Mouse (Mus musculus): ENCODE results near the gene Asic3. TPM values are rescaled to one million over a fixed set of nuclear protein-coding genes. Genes with fewer than 3 reads are reported as not detected.

Gene Asic3
- total and polyA plus RNA-seq, 3 experiments, result 0.05 TPM; not detected in 2

- no peak for ATAC-seq (ENCODE audit: extremely low read depth, insufficient number of reproducible peaks, low FRiP score, poor library complexity, severe bottlenecking)
- Histone ChIP-seq H3K9me3 (replicated peaks) (no peaks in the 10 kb centered on the region), H3K36me3 (replicated peaks) (peaks cover 81% of the 10 kb centered on the region), H3K4me1 (ENCODE audit: insufficient read depth, low read depth, low read length) (peaks cover 45% of the 10 kb centered on the region), H3K27me3 (ENCODE audit: insufficient read depth, low read length) (no peaks in the 10 kb centered on the region), H3K4me3 (ENCODE audit: low read depth, low read length) (no peak overlapping the region)
- DNase-seq (ENCODE audit: low spot score), result no peak
- TF ChIP-seq GATA2 (IDR thresholded peaks at IDR 0.05; ENCODE audit: borderline replicate concordance, low read depth, low read length) (no peak), POLR2AphosphoS5 (IDR thresholded peaks at IDR 0.05; ENCODE audit: insufficient replicate concordance, low read depth, low read length) (no peak), CTCF (IDR thresholded peaks at IDR 0.05; ENCODE audit: low read depth, low read length) (no peak), GATA1 (IDR thresholded peaks at IDR 0.05; ENCODE audit: borderline replicate concordance, low read length) (no peak), TAL1 (conservative IDR thresholded peaks at IDR 0.05; ENCODE audit: low read depth, low read length) (no peak)
Observed at GRCm38 (mm10) chr5:24441187-24441586, 28.0 kb downstream of the Asic3 start.

- no peaks in the 10 kb centered on the region for H3K27me3 ChIP-seq (ENCODE audit: insufficient read depth, low read length)
- ATAC-seq (ENCODE audit: extremely low read depth, insufficient number of reproducible peaks, low FRiP score, poor library complexity, severe bottlenecking), result no peak
- peaks cover 53% of the 10 kb centered on the region for H3K4me1 ChIP-seq (ENCODE audit: insufficient read depth, low read depth, low read length)
- peaks cover 74% of the 10 kb centered on the region for H3K36me3 ChIP-seq (replicated peaks)
- no peak overlapping the region for H3K4me3 ChIP-seq (ENCODE audit: low read depth, low read length)
- DNase-seq (ENCODE audit: low spot score), result no peak
- no peaks in the 10 kb centered on the region for H3K9me3 ChIP-seq (replicated peaks)
- no peak for TF ChIP-seq GATA1 (IDR thresholded peaks at IDR 0.05; ENCODE audit: borderline replicate concordance, low read length)
- TF ChIP-seq POLR2AphosphoS5 (IDR thresholded peaks at IDR 0.05; ENCODE audit: insufficient replicate concordance, low read depth, low read length), result no peak
- TF ChIP-seq CTCF (IDR thresholded peaks at IDR 0.05; ENCODE audit: low read depth, low read length), result no peak
- TF ChIP-seq TAL1 (conservative IDR thresholded peaks at IDR 0.05; ENCODE audit: low read depth, low read length), result no peak
- TF ChIP-seq GATA2 (IDR thresholded peaks at IDR 0.05; ENCODE audit: borderline replicate concordance, low read depth, low read length), result no peak
Observed at GRCm38 (mm10) chr5:24442029-24442428, 28.8 kb downstream of the Asic3 start.

GRCm38 (mm10) chr5:24443204-24443603 lies 30.0 kb downstream of the Asic3 start:
- peaks cover 67% of the 10 kb centered on the region for H3K36me3 ChIP-seq (replicated peaks)
- H3K9me3 ChIP-seq (replicated peaks), result no peaks in the 10 kb centered on the region
- H3K27me3 ChIP-seq (ENCODE audit: insufficient read depth, low read length), result no peaks in the 10 kb centered on the region
- no peak for TF ChIP-seq GATA2 (IDR thresholded peaks at IDR 0.05; ENCODE audit: borderline replicate concordance, low read depth, low read length)
- TF ChIP-seq POLR2AphosphoS5 (IDR thresholded peaks at IDR 0.05; ENCODE audit: insufficient replicate concordance, low read depth, low read length), result no peak
- TF ChIP-seq TAL1 (conservative IDR thresholded peaks at IDR 0.05; ENCODE audit: low read depth, low read length), result no peak
- no peak for TF ChIP-seq CTCF (IDR thresholded peaks at IDR 0.05; ENCODE audit: low read depth, low read length)
- no peak for TF ChIP-seq GATA1 (IDR thresholded peaks at IDR 0.05; ENCODE audit: borderline replicate concordance, low read length)
- DNase-seq (ENCODE audit: low spot score) (no peak), ATAC-seq (ENCODE audit: extremely low read depth, insufficient number of reproducible peaks, low FRiP score, poor library complexity, severe bottlenecking) (no peak)
- H3K4me1 ChIP-seq (ENCODE audit: insufficient read depth, low read depth, low read length), result peaks cover 65% of the 10 kb centered on the region
- H3K4me3 ChIP-seq (ENCODE audit: low read depth, low read length), result no peak overlapping the region; the same call in 1 of the 2 replicates

GRCm38 (mm10) chr5:24443927-24444326 lies 30.7 kb downstream of the Asic3 start:
- H3K4me1 ChIP-seq (ENCODE audit: insufficient read depth, low read depth, low read length), result peaks cover 65% of the 10 kb centered on the region
- H3K36me3 ChIP-seq (replicated peaks), result peaks cover 60% of the 10 kb centered on the region
- TF ChIP-seq POLR2AphosphoS5 (IDR thresholded peaks at IDR 0.05; ENCODE audit: insufficient replicate concordance, low read depth, low read length) (no peak), TAL1 (conservative IDR thresholded peaks at IDR 0.05; ENCODE audit: low read depth, low read length) (no peak), CTCF (IDR thresholded peaks at IDR 0.05; ENCODE audit: low read depth, low read length) (no peak), GATA1 (IDR thresholded peaks at IDR 0.05; ENCODE audit: borderline replicate concordance, low read length) (no peak), GATA2 (IDR thresholded peaks at IDR 0.05; ENCODE audit: borderline replicate concordance, low read depth, low read length) (no peak)

GRCm38 (mm10) chr5:24444746-24445427 lies 31.7 kb downstream of the Asic3 start, which contains the start of gene Fastk:
Gene Fastk (minus strand): TSS chr5:24445287.
- Histone ChIP-seq H3K4me1 (ENCODE audit: insufficient read depth, low read depth, low read length) (peaks cover 61% of the 10 kb centered on the region), H3K9me3 (replicated peaks) (no peaks in the 10 kb centered on the region), H3K36me3 (replicated peaks) (peaks cover 50% of the 10 kb centered on the region), H3K4me3 (ENCODE audit: low read depth, low read length) (peak within 1 kb of the TSS; percentile 88), H3K27me3 (ENCODE audit: insufficient read depth, low read length) (no peaks in the 10 kb centered on the region)
- no peak for TF ChIP-seq GATA2 (IDR thresholded peaks at IDR 0.05; ENCODE audit: borderline replicate concordance, low read depth, low read length)
- no peak for TF ChIP-seq GATA1 (IDR thresholded peaks at IDR 0.05; ENCODE audit: borderline replicate concordance, low read length)
- TF ChIP-seq CTCF (IDR thresholded peaks at IDR 0.05; ENCODE audit: low read depth, low read length), result no peak
- TF ChIP-seq POLR2AphosphoS5 (IDR thresholded peaks at IDR 0.05; ENCODE audit: insufficient replicate concordance, low read depth, low read length), result no peak
- no peak for TF ChIP-seq TAL1 (conservative IDR thresholded peaks at IDR 0.05; ENCODE audit: low read depth, low read length)
- DNase-seq (ENCODE audit: low spot score) (peak; percentile 98), ATAC-seq (ENCODE audit: extremely low read depth, insufficient number of reproducible peaks, low FRiP score, poor library complexity, severe bottlenecking) (peak; percentile 62; the same call in 1 of the 2 replicates)

More at GRCm38 (mm10) chr5:24443927-24444326, 30.7 kb downstream of the Asic3 start:
- Histone ChIP-seq H3K9me3 (replicated peaks) (no peaks in the 10 kb centered on the region), H3K27me3 (ENCODE audit: insufficient read depth, low read length) (no peaks in the 10 kb centered on the region), H3K4me3 (ENCODE audit: low read depth, low read length) (peak overlapping the region; percentile 88)
- no peak for ATAC-seq (ENCODE audit: extremely low read depth, insufficient number of reproducible peaks, low FRiP score, poor library complexity, severe bottlenecking)
- DNase-seq (ENCODE audit: low spot score), result no peak

- Histone ChIP-seq H3K4me1 (ENCODE audit: insufficient read depth, low read depth, low read length) (peaks cover 63% of the 10 kb centered on the region), H3K4me3 (ENCODE audit: low read depth, low read length) (peak overlapping the region; percentile 88), H3K36me3 (replicated peaks) (peaks cover 44% of the 10 kb centered on the region), H3K27me3 (ENCODE audit: insufficient read depth, low read length) (no peaks in the 10 kb centered on the region), H3K9me3 (replicated peaks) (no peaks in the 10 kb centered on the region)
- TF ChIP-seq CTCF (IDR thresholded peaks at IDR 0.05; ENCODE audit: low read depth, low read length), result no peak
- TF ChIP-seq POLR2AphosphoS5 (IDR thresholded peaks at IDR 0.05; ENCODE audit: insufficient replicate concordance, low read depth, low read length), result no peak
- no peak for TF ChIP-seq GATA1 (IDR thresholded peaks at IDR 0.05; ENCODE audit: borderline replicate concordance, low read length)
- TF ChIP-seq GATA2 (IDR thresholded peaks at IDR 0.05; ENCODE audit: borderline replicate concordance, low read depth, low read length), result no peak
- TF ChIP-seq TAL1 (conservative IDR thresholded peaks at IDR 0.05; ENCODE audit: low read depth, low read length), result no peak
- no peak for ATAC-seq (ENCODE audit: extremely low read depth, insufficient number of reproducible peaks, low FRiP score, poor library complexity, severe bottlenecking)
- DNase-seq (ENCODE audit: low spot score), result no peak
Observed at GRCm38 (mm10) chr5:24445428-24446080, 32.4 kb downstream of the Asic3 start.

Measured in G1E (cell line).